In genomic region chr7:44728082-44728975, GRCm38 (mm10) we compare ENCODE assay signal across 22 mouse cellular contexts. TPM values are rescaled to one million over a fixed set of nuclear protein-coding genes. Genes with fewer than 3 reads are reported as not detected.
DNase-seq lines count a peak whose midpoint lies in the region; ATAC-seq and TF ChIP-seq lines count a peak whose summit lies in the region.
"Had no signal": no experiment of that assay in that cellular context is flagged by ENCODE, and none has a peak within 500 bp of the region (broad histone marks: within the 10 kb centered on the region; RNA-seq: fewer than 3 reads in every experiment).

No protein-coding gene starts in this region.

- no peak overlapping the region for H3K27ac ChIP-seq in lung, embryonic 14.5 days (ENCODE audit: low read depth)
- no peak overlapping the region for H3K27ac ChIP-seq in midbrain, embryonic 10.5 days (replicated peaks)
- H3K27ac ChIP-seq: forebrain, embryonic 13.5 days; gastrocnemius, adult 2 months; heart, embryonic 10.5 days; heart, embryonic 15.5 days; hindbrain, embryonic 13.5 days; hindbrain, postnatal 0 days had no signal

- ATAC-seq in lung, embryonic 14.5 days (ENCODE audit: insufficient read depth): no peak
- ATAC-seq: forebrain, embryonic 13.5 days; forebrain, postnatal 0 days; hindbrain, postnatal 0 days had no signal

- H3K4me2 ChIP-seq in lung, embryonic 14.5 days: no peak overlapping the region
- H3K4me2 ChIP-seq: forebrain, embryonic 13.5 days; heart, embryonic 15.5 days; hindbrain, embryonic 13.5 days had no signal

- H3K27me3 ChIP-seq in lung, embryonic 14.5 days (ENCODE audit: insufficient read depth, low read length): no peaks in the 10 kb centered on the region
- H3K27me3 ChIP-seq in midbrain, embryonic 10.5 days (ENCODE audit: low read depth, poor library complexity, severe bottlenecking): no peaks in the 10 kb centered on the region
- H3K27me3 ChIP-seq: forebrain, embryonic 13.5 days had no signal

- WGBS in lung, embryonic 14.5 days: 70% methylated on average over 11 of the region's 11 CpGs
- WGBS in midbrain, embryonic 10.5 days: 90% methylated on average over 11 of the region's 11 CpGs

- H3K9ac ChIP-seq in lung, embryonic 14.5 days: no peak overlapping the region
- H3K9ac ChIP-seq: forebrain, embryonic 13.5 days; forebrain, postnatal 0 days; heart, embryonic 15.5 days; hindbrain, embryonic 13.5 days had no signal

- TF ChIP-seq CTCF in lung, embryonic 14.5 days (IDR thresholded peaks at IDR 0.05; ENCODE audit: low read depth): no peak

- no peaks in the 10 kb centered on the region for H3K36me3 ChIP-seq in lung, embryonic 14.5 days (ENCODE audit: insufficient read depth)
- peaks cover 14% of the 10 kb centered on the region for H3K36me3 ChIP-seq in midbrain, embryonic 10.5 days
- H3K36me3 ChIP-seq: heart, embryonic 15.5 days had no signal

- H3K4me1 ChIP-seq in lung, embryonic 14.5 days (ENCODE audit: insufficient read depth): no peaks in the 10 kb centered on the region
- peaks cover 4% of the 10 kb centered on the region; the same call in 1 of the 2 replicates for H3K4me1 ChIP-seq in midbrain, embryonic 10.5 days
- H3K4me1 ChIP-seq: forebrain, embryonic 13.5 days; heart, embryonic 15.5 days; hindbrain, embryonic 13.5 days had no signal

- no peak overlapping the region for H3K4me3 ChIP-seq in lung, embryonic 14.5 days (ENCODE audit: low read depth, low read length)
- no peak overlapping the region for H3K4me3 ChIP-seq in midbrain, embryonic 10.5 days
- H3K4me3 ChIP-seq: forebrain, embryonic 13.5 days; gastrocnemius, adult 2 months; heart, embryonic 10.5 days; heart, embryonic 15.5 days; hindbrain, embryonic 13.5 days had no signal

- no peaks in the 10 kb centered on the region for H3K9me3 ChIP-seq in lung, embryonic 14.5 days (ENCODE audit: low read depth, low read length)
- H3K9me3 ChIP-seq in midbrain, embryonic 10.5 days (replicated peaks): peaks cover 13% of the 10 kb centered on the region; the same call in 1 of the 2 replicates
- H3K9me3 ChIP-seq: forebrain, embryonic 13.5 days; heart, embryonic 10.5 days; heart, embryonic 15.5 days; hindbrain, embryonic 13.5 days had no signal

- DNase-seq in lung, adult 18-20 months: peak; percentile 26 to 43
- no peak for DNase-seq in lung, postnatal 14 days
- DNase-seq in lung, embryonic 14.5 days: peak; percentile 17
- DNase-seq in lung, postnatal 10 days: peak; percentile 12
- DNase-seq in embryo, embryonic 10.5 days (ENCODE audit: low spot score): no peak
- no peak for DNase-seq in midbrain, embryonic 10.5 days (ENCODE audit: low spot score)
- DNase-seq in adrenal gland, adult (ENCODE audit: inconsistent age in 2 of 2, low spot score in 1 of 2): no peak
- DNase-seq: adrenal gland, postnatal 14 days; cerebellum, adult 11-12 months; cerebellum, adult 9-10 months; cerebellum, postnatal 25 days; forebrain, postnatal 0 days; gastrocnemius, adult 2 months; gastrocnemius, postnatal 36 days; heart, postnatal 14 days had no signal

RNA-seq across cellular contexts. Expression of gene Izumo2, which starts 19.8 kb away (rescaled TPM):
- polyA plus RNA-seq in lung, embryonic 14.5 days (2014; fragmentation: Nextera tagmentation; extraction: Ambion mirVana): not detected in 2 replicates
- polyA plus RNA-seq in midbrain, embryonic 10.5 days (2016; fragmentation: Nextera tagmentation; extraction: Ambion mirVana): not detected in 2 replicates
- polyA plus RNA-seq: cortical plate, adult 2 months; embryonic facial prominence, embryonic 14.5 days; forebrain, embryonic 13.5 days; forebrain, postnatal 0 days; heart, embryonic 10.5 days; heart, embryonic 15.5 days; hindbrain, embryonic 13.5 days; hindbrain, postnatal 0 days had no signal

RNA-seq across cellular contexts. Expression of gene Vrk3, which starts 19.9 kb away (rescaled TPM):
- polyA plus RNA-seq in lung, embryonic 14.5 days (2014; fragmentation: Nextera tagmentation; extraction: Ambion mirVana): 34.7 and 36.3 TPM in 2 replicates
- polyA plus RNA-seq in midbrain, embryonic 10.5 days (2016; fragmentation: Nextera tagmentation; extraction: Ambion mirVana): 44.7 and 49.5 TPM in 2 replicates

RNA-seq across cellular contexts. Expression of gene Zfp473, which starts 22.5 kb away (rescaled TPM):
- 0.92 and 2.3 TPM in 2 replicates for polyA plus RNA-seq in lung, embryonic 14.5 days (2014; fragmentation: Nextera tagmentation; extraction: Ambion mirVana)
- 3.2 and 3.6 TPM in 2 replicates for polyA plus RNA-seq in midbrain, embryonic 10.5 days (2016; fragmentation: Nextera tagmentation; extraction: Ambion mirVana)

RNA-seq across cellular contexts. Expression of gene Myh14, which starts 57.7 kb away (rescaled TPM):
- 33.6 and 37.3 TPM in 2 replicates for polyA plus RNA-seq in lung, embryonic 14.5 days (2014; fragmentation: Nextera tagmentation; extraction: Ambion mirVana)
- polyA plus RNA-seq in midbrain, embryonic 10.5 days (2016; fragmentation: Nextera tagmentation; extraction: Ambion mirVana): 1.0 and 1.1 TPM in 2 replicates

Comparison
In these comparisons a context has a peak if more than half of its experiments do, and no peak if none do; other contexts are left out.
1. DNase-seq: peak in lung, adult 18-20 months (2 of 2), lung, embryonic 14.5 days (single experiment) and lung, postnatal 10 days (single experiment); none in lung, postnatal 14 days (single experiment), embryo, embryonic 10.5 days (single experiment), midbrain, embryonic 10.5 days (single experiment) and adrenal gland, adult (0 of 2).